Mouse (Mus musculus) cerebellum, postnatal 4 days (tissue): ENCODE measurements around the gene Nabp1.

Experiments used
- DNase-seq, 2 experiments: peaks; one replicate each; pipeline ENCODE4 v3.0.0; 2022; ENCODE audit warnings: low spot score in 2 of 2, mixed read lengths in 1 of 2

Gene Nabp1

GRCm38 (mm10) chr1:51478262-51479026, at the start of gene Nabp1:
Gene Nabp1 (minus strand): TSS chr1:51478425.
- peak; percentile 95 to 98 for DNase-seq

GRCm38 (mm10) chr1:51525563-51526265, 47.5 kb upstream of the Nabp1 start:
- no peak for DNase-seq

GRCm38 (mm10) chr1:51521651-51522050, 43.4 kb upstream of the Nabp1 start:
- no peak for DNase-seq

GRCm38 (mm10) chr1:51520246-51520780, 42.1 kb upstream of the Nabp1 start:
- DNase-seq, result no peak

- no peak for DNase-seq
These were observed 40.9 kb upstream of the Nabp1 start for GRCm38 (mm10) chr1:51519112-51519511.

GRCm38 (mm10) chr1:51515625-51516024, 37.4 kb upstream of the Nabp1 start:
- DNase-seq, result no peak

- DNase-seq, result no peak
These were observed 36.8 kb upstream of the Nabp1 start for GRCm38 (mm10) chr1:51515041-51515440.

- DNase-seq, result no peak
These were observed 36.2 kb upstream of the Nabp1 start for GRCm38 (mm10) chr1:51514379-51514778.

- DNase-seq, result no peak
These were observed 35.0 kb upstream of the Nabp1 start for GRCm38 (mm10) chr1:51513059-51513713.

- DNase-seq, result no peak
These were observed 34.1 kb upstream of the Nabp1 start for GRCm38 (mm10) chr1:51512326-51512725.

GRCm38 (mm10) chr1:51509776-51510175, 31.6 kb upstream of the Nabp1 start:
- no peak for DNase-seq

- DNase-seq, result no peak
These were observed 30.9 kb upstream of the Nabp1 start for GRCm38 (mm10) chr1:51509083-51509482.

GRCm38 (mm10) chr1:51508543-51508942, 30.3 kb upstream of the Nabp1 start:
- no peak for DNase-seq

GRCm38 (mm10) chr1:51507436-51507835, 29.2 kb upstream of the Nabp1 start:
- DNase-seq, result no peak

GRCm38 (mm10) chr1:51506236-51506635, 28.0 kb upstream of the Nabp1 start:
- no peak for DNase-seq

- no peak for DNase-seq
These were observed 27.4 kb upstream of the Nabp1 start for GRCm38 (mm10) chr1:51505632-51506031.

GRCm38 (mm10) chr1:51503055-51503454, 24.8 kb upstream of the Nabp1 start:
- no peak for DNase-seq

GRCm38 (mm10) chr1:51502353-51502752, 24.1 kb upstream of the Nabp1 start:
- DNase-seq, result no peak

GRCm38 (mm10) chr1:51501251-51501650, 23.0 kb upstream of the Nabp1 start:
- DNase-seq, result no peak

GRCm38 (mm10) chr1:51498601-51499098, 20.4 kb upstream of the Nabp1 start:
- no peak for DNase-seq

GRCm38 (mm10) chr1:51496163-51496562, 17.9 kb upstream of the Nabp1 start:
- no peak for DNase-seq
